Mouse (Mus musculus): ENCODE results near the gene Met.

DNA sequence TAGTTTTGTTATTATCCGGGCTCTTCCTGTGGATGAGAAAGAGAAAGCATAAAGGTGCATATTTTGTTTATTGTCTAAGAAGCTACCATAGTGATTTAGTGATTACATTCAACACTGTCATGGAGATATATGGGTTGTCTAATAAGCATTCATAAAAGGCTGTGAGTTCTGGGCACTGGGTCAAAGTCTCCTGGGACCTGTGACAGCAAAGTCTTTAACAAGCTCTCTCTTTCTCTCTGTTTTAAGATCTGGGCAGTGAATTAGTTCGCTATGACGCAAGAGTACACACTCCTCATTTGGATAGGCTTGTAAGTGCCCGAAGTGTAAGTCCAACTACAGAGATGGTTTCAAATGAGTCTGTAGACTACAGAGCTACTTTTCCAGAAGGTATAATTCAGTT lies 85.2 kb downstream of the Met start:
- TF ChIP-seq CTCF (IDR thresholded peaks at IDR 0.05; ENCODE audit: borderline replicate concordance, control insufficient read depth, extremely low read depth, insufficient read depth, low read length, poor library complexity) (no peak), POLR2A (IDR thresholded peaks at IDR 0.05; ENCODE audit: control insufficient read depth, extremely low read depth, insufficient read depth, low read length, poor library complexity) (no peak)

All from thymus, adult 2 months (tissue).